Mouse (Mus musculus) liver, adult 2 months (tissue): ENCODE results near the gene Mylk.

ENCODE experiments used
- CTCF ChIP-seq: fragments of 200-500 bp; IDR thresholded peaks from 2 replicates; pipeline ENCODE4 v1.5.1; 2011; ENCODE audit warnings: low read depth, low read length, control low read depth
- POLR2A ChIP-seq: fragments of 200-500 bp; IDR thresholded peaks from 2 replicates; pipeline ENCODE4 v1.6.1; 2011; ENCODE audit warnings: low read length, control low read depth; ENCODE audit not compliant: insufficient read depth; ENCODE audit errors: extremely low read depth

- no peak for TF ChIP-seq CTCF
- TF ChIP-seq POLR2A = no peak
Measured at GRCm38 (mm10) chr16:34917373-34917900, 172.4 kb downstream of the Mylk start.
